Mouse (Mus musculus) hematopoietic multipotent progenitor cell, adult 10-12 weeks (in vitro differentiated cells): ENCODE measurements around the gene Mmgt2. TPM values are rescaled to one million over a fixed set of nuclear protein-coding genes. Genes with fewer than 3 reads are reported as not detected.

Experiments
- polyA plus RNA-seq: library from polyadenylated mRNA; stranded (reverse); fragments of >175 nt; gene quantifications from 2 replicates; pipeline ENCODE4 v1.2.3, GENCODE M21; 2012; ENCODE audit warnings: low replicate concordance

Mmgt2 gene
- polyA plus RNA-seq: 30.1 and 67.6 TPM in 2 replicates

DNA sequence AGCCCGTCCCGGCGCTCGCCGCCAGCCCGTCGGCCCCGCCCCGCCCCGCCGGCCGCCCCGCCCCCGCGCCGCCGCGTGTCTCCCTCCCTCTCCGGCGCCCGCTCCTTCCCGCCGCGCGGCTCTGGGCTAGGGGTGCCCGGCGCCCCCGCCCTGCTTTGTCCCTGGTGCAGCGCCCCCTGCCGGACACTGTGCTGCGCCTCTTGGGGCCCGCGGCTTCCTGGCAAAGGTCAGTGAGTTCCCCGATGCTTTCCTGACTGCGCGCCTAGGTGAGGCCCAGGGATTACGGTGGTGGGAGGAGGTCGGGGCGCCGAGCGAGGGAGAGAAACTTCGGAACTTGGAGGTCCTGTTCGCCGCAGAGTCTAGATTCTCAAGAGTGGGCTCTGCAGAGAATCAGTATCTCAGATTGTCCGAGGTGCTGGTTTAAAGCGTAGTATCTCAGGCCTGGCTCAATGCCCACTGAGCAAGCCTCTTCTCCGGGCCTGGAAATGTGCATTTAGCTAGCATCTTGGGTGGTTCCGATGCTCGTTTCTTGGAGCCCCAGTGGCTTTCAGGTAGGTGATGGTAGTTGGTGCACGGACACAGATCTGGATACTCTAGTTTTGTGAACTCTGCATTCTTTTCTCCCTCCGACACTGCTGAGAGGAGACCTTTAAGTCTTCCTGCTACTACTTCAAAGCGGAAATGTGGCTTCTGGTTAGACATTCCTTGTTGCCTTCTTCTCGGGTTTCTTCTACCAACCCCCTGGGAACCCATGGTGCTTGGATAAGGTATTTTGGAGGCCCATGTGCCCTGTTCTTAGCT lies at the start of gene Mmgt2:
Mmgt2 (plus strand) TSS at position 74 of the 801 bp plus-strand sequence.

DNA sequence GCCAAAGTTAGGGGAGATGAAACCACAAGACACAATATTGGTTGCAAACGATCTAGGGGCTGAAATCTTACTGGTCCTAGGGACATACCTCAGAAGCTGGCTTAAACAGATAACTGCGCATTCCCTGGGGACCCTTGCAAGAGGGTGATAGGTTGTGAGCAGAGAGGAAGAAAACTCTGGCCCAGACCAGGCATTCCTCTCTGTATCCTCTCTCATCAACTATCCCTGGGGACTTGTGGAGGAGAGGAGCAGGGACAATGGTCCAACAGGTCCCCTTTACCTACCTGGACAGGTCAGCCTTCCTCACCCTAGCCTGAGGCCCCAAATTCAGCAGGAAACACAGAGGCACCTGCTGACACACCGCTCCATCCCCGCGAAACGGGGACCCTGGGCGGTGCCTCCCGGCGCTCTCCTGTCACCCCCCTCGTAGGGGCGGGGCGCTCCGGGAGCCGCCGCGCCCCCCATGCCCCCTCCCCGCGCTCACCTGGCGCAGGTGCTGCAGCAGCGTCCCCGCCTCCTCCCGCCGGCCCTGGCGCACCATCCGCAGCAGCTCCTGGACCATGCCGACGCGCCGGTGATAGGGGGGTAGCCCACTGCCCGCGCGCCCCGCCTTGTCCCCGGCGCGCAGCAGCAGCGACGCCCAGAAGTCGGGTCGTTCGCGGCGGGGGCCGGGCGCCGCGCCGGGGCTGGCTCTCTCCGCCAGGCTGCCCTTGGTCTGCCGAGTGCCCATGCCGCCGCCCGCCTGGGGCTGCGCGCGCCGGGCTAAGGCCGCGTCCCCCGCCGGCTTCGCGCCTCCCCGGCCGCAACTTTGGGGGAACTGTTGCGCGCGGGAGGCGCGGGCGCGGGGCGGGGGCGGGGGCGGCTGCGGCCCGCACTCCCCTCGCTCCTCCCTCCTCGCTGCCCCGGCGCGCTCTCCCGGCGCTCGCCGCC lies 538 bp upstream of the Mmgt2 start, which contains the start of gene Lrrc75a:
Lrrc75a (minus strand) TSS at position 863 of the 930 bp plus-strand sequence.

Other genes starting within 250 kb of the Mmgt2 start
- 4.3 and 5.9 TPM in 2 replicates for gene Pigl, start 190.2 kb upstream of the Mmgt2 start, polyA plus RNA-seq
- gene Ncor1, start 190.1 kb upstream of the Mmgt2 start, polyA plus RNA-seq: 94.5 and 186 TPM in 2 replicates
- gene Cenpv, start 109.4 kb upstream of the Mmgt2 start, polyA plus RNA-seq: 18.0 and 21.7 TPM in 2 replicates
- 404 and 1,904 TPM in 2 replicates for gene Ubb, start 97.5 kb upstream of the Mmgt2 start, polyA plus RNA-seq
- 13.9 and 31.0 TPM in 2 replicates for gene Trpv2, start 74.2 kb upstream of the Mmgt2 start, polyA plus RNA-seq
- gene Lrrc75a, start 141 bp upstream of the Mmgt2 start, polyA plus RNA-seq: 4.2 and 6.0 TPM in 2 replicates
- 3.2 and 4.0 TPM in 2 replicates for gene Zfp287, start 83.2 kb downstream of the Mmgt2 start, polyA plus RNA-seq
- gene Gm10428, start 104.4 kb downstream of the Mmgt2 start, polyA plus RNA-seq: not detected in 2 replicates
- 0.58 TPM in 1 of 2 replicates, not detected in the other for gene Zfp286, start 140.8 kb downstream of the Mmgt2 start, polyA plus RNA-seq
- 0.79 and 2.9 TPM in 2 replicates for gene Trim16, start 171.6 kb downstream of the Mmgt2 start, polyA plus RNA-seq
- 0.12 and 0.28 TPM in 2 replicates for gene Fbxw10, start 198.4 kb downstream of the Mmgt2 start, polyA plus RNA-seq
- 1.8 and 3.7 TPM in 2 replicates for gene Tvp23b, start 230.8 kb downstream of the Mmgt2 start, polyA plus RNA-seq